Mouse (Mus musculus) lung, postnatal 36 days (tissue): ENCODE results near the gene Mxra8.

ENCODE experiments used
- DNase-seq: peaks from one replicate; pipeline ENCODE4 v3.0.0; 2022; ENCODE audit warnings: mixed read lengths

Mxra8 gene

DNA sequence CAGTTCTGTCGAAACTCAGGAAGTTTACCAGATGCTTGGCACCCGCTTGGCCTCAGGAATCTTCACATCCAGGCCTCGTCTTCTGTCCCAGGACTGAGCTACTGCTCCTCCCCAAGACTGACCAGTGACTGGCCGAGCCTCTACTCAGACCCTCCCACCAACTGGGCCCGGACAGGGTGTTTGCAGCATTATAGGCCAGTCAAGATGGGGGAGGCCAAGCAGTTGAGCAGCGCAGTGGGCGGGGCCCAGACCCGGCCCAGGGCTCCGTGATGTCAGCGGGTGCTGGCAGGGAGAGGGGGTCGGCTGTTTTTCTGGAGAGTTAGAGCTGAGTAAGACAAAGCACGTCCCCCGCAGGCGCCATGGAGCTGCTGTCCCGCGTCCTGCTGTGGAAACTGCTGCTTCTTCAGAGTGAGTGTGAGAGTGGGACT, at the start of gene Mxra8:
TSS of gene Mxra8 (plus strand) at position 198 of the 428 bp plus-strand sequence.
- peak; percentile 95 for DNase-seq

- DNase-seq = no peak
Measured at GRCm38 (mm10) chr4:155790021-155790489, 49.4 kb upstream of the Mxra8 start, which contains the start of gene Ankrd65. Ankrd65 (plus strand) TSS chr4:155790439.

- DNase-seq = no peak
Measured at GRCm38 (mm10) chr4:155790650-155791161, 48.8 kb upstream of the Mxra8 start.

DNA sequence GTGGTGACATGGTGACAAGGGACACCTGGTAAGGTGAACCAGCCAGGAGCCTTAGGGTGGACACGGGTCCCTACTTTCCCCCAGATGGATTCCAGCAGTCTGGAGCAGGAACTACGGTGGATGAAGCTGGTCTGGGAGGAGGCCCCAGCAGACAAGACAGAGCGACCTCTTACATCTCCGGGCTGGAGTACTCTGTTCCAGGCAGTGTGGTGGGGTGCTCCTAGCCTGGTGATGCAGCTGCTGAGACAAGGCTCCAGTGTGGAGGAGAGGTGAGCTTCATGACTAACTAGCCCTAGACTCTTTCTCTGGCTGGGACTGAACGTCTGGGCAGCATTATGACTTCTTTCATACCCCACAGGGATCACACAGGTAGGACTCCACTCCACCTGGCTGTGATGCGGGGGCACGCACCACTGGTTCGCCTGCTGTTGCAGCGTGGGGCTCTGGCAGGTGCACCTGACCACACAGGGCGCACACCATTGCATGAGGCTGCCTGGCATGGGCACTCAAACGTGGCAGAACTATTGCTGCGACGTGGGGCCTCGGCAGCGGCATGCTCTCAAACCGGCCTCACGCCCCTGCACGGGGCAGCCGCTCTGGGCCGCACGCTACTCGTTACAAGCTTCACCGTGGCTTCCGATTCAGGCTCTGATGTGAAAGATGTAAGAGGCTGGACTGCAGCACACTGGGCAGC, 48.1 kb upstream of the Mxra8 start:
- no peak for DNase-seq

GRCm38 (mm10) chr4:155793730-155794129, 45.8 kb upstream of the Mxra8 start:
- DNase-seq = no peak

GRCm38 (mm10) chr4:155802075-155802474, 37.4 kb upstream of the Mxra8 start:
- no peak for DNase-seq

DNA sequence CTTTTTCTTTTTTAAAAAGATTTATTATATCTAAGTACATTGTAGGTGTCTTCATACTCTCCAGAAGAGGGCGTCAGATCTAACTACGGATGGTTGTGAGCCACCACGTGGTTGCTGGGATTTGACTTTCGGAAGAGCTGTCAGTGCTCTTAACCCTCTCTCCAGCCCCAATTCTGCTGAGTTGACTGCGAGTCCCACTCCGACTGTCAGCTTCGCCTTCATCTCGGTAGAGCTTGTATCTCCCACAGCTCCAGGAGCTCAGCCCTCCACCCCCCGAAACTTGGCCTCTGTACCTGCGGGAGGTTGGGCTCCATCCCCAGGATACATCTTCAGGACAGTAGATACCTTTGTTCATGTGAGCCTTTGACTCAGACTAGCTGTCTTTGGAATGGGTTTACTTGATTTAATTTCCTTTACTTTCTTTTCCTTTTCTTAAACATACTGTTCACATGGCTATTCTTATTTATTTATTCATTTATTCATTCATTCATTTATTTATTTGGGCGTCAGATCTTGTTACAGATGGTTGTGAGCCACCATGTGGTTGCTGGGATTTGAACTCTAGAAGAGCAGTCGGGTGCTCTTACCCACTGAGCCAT, 36.6 kb upstream of the Mxra8 start, which contains the start of gene Mrpl20:
TSS of gene Mrpl20 (plus strand) at position 138 of the 599 bp plus-strand sequence.
- DNase-seq = peak; percentile 28

GRCm38 (mm10) chr4:155803340-155804041, 36.0 kb upstream of the Mxra8 start:
- DNase-seq = peak; percentile 96

- no peak for DNase-seq
Measured at GRCm38 (mm10) chr4:155807841-155808240, 31.6 kb upstream of the Mxra8 start.

GRCm38 (mm10) chr4:155811929-155812664, 27.4 kb upstream of the Mxra8 start, which contains the start of gene Ccnl2:
Ccnl2 (plus strand) TSS chr4:155812489.
- peak; percentile 96 for DNase-seq

DNA sequence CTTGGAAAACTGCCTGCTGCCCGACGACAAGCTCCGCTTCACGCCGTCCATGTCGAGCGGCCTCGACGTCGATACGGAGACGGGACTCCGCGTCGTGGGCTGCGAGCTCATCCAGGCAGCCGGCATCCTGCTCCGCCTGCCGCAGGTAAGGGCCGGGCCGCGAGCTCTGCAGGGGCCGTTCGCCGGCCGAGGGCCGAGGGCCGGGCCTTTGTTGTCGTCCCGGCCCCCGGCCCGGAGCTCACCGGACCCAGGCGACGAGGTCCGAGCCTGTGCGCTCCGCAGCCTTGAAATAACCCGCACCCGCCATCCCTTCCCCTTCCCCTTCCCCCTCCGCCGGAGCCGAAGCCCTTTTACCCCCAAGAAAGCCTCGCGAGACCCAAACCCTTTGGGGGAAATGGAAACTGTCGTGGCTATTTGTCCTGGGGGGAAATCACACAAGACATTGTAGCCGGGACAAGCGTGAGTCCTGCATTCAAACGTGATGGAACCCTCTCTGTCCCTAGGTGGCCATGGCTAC, 26.8 kb upstream of the Mxra8 start:
- DNase-seq = no peak

GRCm38 (mm10) chr4:155817533-155817932, 21.9 kb upstream of the Mxra8 start:
- DNase-seq = no peak

- peak; percentile 52 for DNase-seq
Measured at GRCm38 (mm10) chr4:155821025-155821424, 18.5 kb upstream of the Mxra8 start.

GRCm38 (mm10) chr4:155823443-155823842, 16.0 kb upstream of the Mxra8 start:
- no peak for DNase-seq

DNA sequence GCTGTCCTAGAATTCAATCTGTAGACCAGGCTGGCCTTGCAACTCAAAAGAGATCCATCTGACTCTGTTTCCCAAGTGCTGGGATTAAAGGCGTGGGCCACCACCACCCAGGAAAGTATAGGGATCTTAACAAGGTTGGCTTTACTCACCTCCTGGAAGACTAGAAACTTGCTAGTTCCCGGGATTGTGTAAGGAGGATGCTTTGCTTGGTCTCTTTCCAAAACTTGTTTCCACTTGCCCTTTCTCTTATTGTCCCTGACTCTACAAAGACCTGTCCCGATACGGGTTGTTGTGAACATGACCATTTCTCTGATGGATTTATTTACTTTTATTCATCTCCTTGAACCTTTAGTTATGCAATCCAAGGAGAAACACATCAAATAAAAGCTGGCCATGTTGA, 9.6 kb upstream of the Mxra8 start:
- no peak for DNase-seq

DNA sequence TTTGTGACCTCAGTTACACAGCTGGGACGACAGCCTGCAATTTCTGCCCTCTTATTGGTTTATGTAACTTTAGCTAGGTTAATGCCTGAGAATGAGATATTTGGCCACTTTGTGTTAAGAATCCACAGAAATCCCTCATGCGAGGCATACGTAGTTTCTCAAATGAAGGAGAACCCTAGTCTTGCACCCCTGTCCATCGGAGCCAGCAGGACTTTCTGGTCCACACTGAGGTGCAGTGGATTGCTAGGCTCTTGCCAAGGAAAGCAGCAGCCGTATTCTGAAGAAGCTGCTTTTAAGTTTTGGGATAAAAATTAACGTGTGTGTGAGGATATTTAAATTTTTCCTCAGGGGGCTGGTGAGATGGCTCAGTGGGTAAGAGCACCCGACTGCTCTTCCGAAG, 8.9 kb upstream of the Mxra8 start:
- DNase-seq = no peak

DNA sequence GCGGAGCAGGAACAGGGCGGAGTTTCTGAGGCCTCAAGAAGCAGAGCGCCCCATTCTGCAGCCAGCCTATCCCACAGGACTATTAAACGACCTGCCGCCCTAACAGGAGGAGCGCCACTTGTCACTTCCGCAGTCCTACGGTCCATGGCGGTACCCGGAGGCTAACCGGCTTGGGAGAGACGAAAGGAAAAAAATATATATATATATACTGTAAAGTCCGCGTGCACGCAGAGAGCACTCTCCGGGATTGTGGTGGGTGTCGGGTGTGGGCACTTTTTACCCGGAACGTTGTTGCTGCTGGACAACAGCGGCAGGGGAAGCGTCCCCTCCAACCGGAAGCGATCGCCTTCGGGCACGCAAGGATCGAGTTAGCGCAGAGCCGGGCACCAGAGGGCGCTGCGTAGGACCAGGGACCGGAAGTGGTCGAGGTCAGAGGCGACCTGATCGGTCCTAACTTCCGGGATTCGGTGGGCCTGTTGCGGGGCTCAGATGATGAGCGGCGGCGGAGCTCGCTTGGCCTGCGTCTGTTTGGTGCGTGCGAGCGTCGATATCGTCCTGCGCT, 8.2 kb upstream of the Mxra8 start, which contains the start of gene Aurkaip1:
TSS of gene Aurkaip1 (plus strand) at position 68 of the 562 bp plus-strand sequence.
- peak; percentile 96 for DNase-seq

GRCm38 (mm10) chr4:155831831-155832230, 7.6 kb upstream of the Mxra8 start:
- peak; percentile 31 for DNase-seq

GRCm38 (mm10) chr4:155832321-155832720, 7.2 kb upstream of the Mxra8 start:
- DNase-seq = no peak

- DNase-seq = peak; percentile 26
Measured at GRCm38 (mm10) chr4:155833234-155833633, 6.2 kb upstream of the Mxra8 start.

DNA sequence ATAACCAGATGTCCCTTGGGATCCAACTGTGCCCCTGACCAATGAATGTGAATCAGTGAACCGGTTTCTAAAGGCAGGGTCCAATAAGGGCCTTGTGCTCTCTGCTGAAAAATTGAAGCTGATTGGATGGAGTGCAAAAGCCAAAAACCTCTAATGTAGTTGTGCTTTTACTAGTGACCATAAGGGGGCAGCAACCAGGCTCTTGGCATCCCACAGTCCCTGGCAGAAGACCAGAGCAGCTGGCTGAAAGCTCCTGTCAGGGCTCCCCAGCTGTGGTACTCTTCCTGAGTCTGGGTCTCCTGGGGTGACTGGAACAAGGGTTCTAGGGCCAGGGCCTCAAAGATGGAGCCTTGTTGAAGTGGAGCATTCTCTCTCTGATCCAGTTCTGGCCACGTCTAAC, 5.6 kb upstream of the Mxra8 start:
- peak; percentile 91 for DNase-seq
